Mouse (Mus musculus) heart, embryonic 11.5 days (tissue): ENCODE data around the gene Lyar. TPM values are rescaled to one million over a fixed set of nuclear protein-coding genes. Genes with fewer than 3 reads are reported as not detected.
A peak's percentile ranks its signal among the peaks of the same experiment; 100 is the strongest.

Experiments
- ATAC-seq: fragments of 200-750 bp; cut with Nextera tagmentation; replicated peaks from 2 replicates; pipeline ENCODE4 v1.8.0; 2017; ENCODE audit warnings: moderate library complexity; ENCODE audit not compliant: insufficient number of reproducible peaks, low FRiP score, low TSS enrichment
- H3K27ac ChIP-seq: fragments of 300-500 bp; sonication (generic); 2 replicates; pipeline ENCODE4 v1.5.1; 2014; ENCODE audit warnings: mild to moderate bottlenecking, low read depth, low read length
- H3K27me3 ChIP-seq: fragments of 300-500 bp; sonication (generic); 2 replicates; pipeline ENCODE4 v1.6.1; 2014; ENCODE audit warnings: mild to moderate bottlenecking, low read length, mixed read lengths; ENCODE audit not compliant: control insufficient read depth, insufficient read depth
- H3K36me3 ChIP-seq: fragments of 300-500 bp; sonication (generic); 2 replicates; pipeline ENCODE4 v1.6.1; 2014; ENCODE audit warnings: mild to moderate bottlenecking, low read length, moderate library complexity, mixed read lengths; ENCODE audit not compliant: control insufficient read depth, insufficient read depth
- H3K4me1 ChIP-seq: fragments of 300-500 bp; sonication (generic); 2 replicates; pipeline ENCODE4 v1.6.1; 2014; ENCODE audit warnings: low read length; ENCODE audit not compliant: control insufficient read depth, insufficient read depth
- H3K4me2 ChIP-seq: fragments of 300-500 bp; sonication (generic); 2 replicates; pipeline ENCODE4 v1.6.1; 2014; ENCODE audit warnings: mild to moderate bottlenecking, moderate library complexity
- H3K4me3 ChIP-seq: fragments of 300-500 bp; sonication (generic); 2 replicates; pipeline ENCODE4 v1.5.1; 2014; ENCODE audit warnings: low read depth, low read length
- H3K9ac ChIP-seq: fragments of 300-500 bp; sonication (generic); 2 replicates; pipeline ENCODE4 v1.6.1; 2014; ENCODE audit warnings: mild to moderate bottlenecking, low read depth, low read length, moderate library complexity
- H3K9me3 ChIP-seq: fragments of 300-500 bp; sonication (generic); replicated peaks from 2 replicates; pipeline ENCODE4 v1.6.1; 2016; ENCODE audit warnings: low read length; ENCODE audit not compliant: control insufficient read depth
- WGBS: fragments of 180-500 bp; shearing (Covaris S2); extraction: QIAGEN DNeasy Blood & Tissue Kit; methylation state at CpG from one replicate; pipeline ENCODE4 v1.1.7; 2014; ENCODE audit not compliant: insufficient replicate concordance; 5-methylcytosine and 5-hydroxymethylcytosine counted together
- polyA plus RNA-seq: library from polyadenylated mRNA; unstranded; fragments of >200 nt; fragmentation: Nextera tagmentation; extraction: Ambion mirVana; gene quantifications from 2 replicates; pipeline ENCODE4 v1.2.1, GENCODE M21; 2014

The Lyar gene
- polyA plus RNA-seq, 1 experiment from 2014 or later: 65.1 TPM

DNA sequence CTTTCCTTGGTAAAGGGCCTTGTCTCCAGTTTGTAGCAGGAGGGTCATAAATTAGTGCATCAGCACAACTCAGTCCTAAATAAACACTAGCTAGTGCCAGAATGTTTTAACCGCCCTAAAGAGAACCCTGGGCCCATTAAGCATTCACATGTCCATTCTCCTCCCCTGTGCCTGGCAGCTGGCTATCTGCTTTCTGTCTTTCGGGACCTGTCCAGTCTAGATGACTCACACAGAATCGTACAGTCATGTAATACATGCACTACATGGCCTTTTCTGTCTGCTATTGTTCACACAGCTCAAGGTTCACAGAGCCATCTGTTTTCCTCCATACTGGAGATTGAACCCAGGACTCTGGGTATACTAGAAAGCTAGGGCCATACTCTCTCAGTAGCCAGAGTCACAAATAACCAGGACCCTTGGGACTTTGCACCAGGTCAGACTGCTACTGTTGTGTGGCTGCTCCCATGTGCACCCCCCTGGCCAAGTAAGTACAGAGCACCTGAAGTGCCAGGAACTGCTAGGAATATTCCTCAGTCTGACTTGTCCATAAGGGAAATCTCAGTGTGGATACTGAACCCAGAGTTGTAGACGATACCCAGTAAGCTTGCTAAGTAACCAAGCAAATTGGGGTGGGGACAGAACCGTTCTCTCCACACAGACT lies 23.3 kb upstream of the Lyar start:
- ATAC-seq: no peak
- H3K9me3 ChIP-seq: no peaks in the 10 kb centered on the region
- no peak overlapping the region for H3K4me3 ChIP-seq
- H3K9ac ChIP-seq: no peak overlapping the region
- H3K27me3 ChIP-seq: no peaks in the 10 kb centered on the region
- H3K4me2 ChIP-seq: no peak overlapping the region
- no peaks in the 10 kb centered on the region for H3K4me1 ChIP-seq
- 63% methylated on average over 5 of the region's 5 CpGs for WGBS
- H3K36me3 ChIP-seq: 0 out of 2 replicates have a peak, but pooled peaks cover 2% of the 10 kb centered on the region
- H3K27ac ChIP-seq: no peak overlapping the region

DNA sequence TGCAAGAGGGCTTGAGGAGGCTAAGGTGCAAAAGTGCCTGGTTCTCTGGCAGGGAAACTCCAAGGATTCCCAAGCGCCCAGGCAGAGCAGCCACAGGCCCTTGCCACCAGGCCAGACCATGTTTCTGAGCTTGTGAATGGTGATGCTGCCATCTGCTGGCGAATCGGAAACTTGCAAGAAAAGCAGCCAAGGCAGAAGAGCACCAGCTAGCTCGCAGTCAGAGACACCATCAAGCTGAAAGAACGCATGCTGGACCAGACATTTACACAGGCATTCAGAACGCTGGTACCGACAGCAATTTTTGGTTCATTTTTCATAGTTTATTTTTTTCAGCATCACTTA lies 22.8 kb upstream of the Lyar start:
- H3K27me3 ChIP-seq: no peaks in the 10 kb centered on the region
- H3K4me3 ChIP-seq: no peak overlapping the region
- no peak overlapping the region for H3K4me2 ChIP-seq
- H3K9me3 ChIP-seq: no peaks in the 10 kb centered on the region
- H3K27ac ChIP-seq: no peak overlapping the region
- 17% methylated on average over 7 of the region's 7 CpGs for WGBS
- no peak overlapping the region for H3K9ac ChIP-seq
- H3K4me1 ChIP-seq: no peaks in the 10 kb centered on the region
- ATAC-seq: no peak
- 0 out of 2 replicates have a peak, but pooled peaks cover 4% of the 10 kb centered on the region for H3K36me3 ChIP-seq

GRCm38 (mm10) chr5:38199686-38200085 lies 20.6 kb upstream of the Lyar start:
- Histone ChIP-seq H3K36me3 (peaks cover 13% of the 10 kb centered on the region), H3K4me2 (no peak overlapping the region), H3K27me3 (no peaks in the 10 kb centered on the region), H3K27ac (no peak overlapping the region), H3K4me3 (no peak overlapping the region), H3K9me3 (no peaks in the 10 kb centered on the region), H3K4me1 (no peaks in the 10 kb centered on the region), H3K9ac (no peak overlapping the region)
- no peak for ATAC-seq
- WGBS: 96% methylated on average over 2 of the region's 2 CpGs

DNA sequence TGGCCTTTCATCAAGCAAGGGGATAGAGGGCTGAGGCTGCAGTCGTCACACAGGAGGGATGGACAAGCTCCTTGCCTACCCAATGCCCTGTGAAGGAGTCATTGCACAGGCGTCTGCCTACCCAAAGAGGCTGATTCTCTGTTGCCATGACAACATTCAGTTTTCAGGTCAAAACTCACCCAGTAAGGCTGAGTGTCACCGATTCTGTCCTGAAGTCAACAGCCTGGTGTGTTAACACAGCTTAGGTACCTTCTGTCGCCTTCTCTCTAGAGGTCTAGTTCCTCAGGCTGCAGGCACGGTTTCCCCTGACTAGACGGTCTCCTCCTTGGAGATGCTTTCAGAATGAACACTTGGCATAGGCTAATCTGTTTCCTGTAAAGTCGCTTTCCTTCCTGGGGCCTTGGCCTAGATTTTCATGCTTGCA lies 15.0 kb upstream of the Lyar start:
- Histone ChIP-seq H3K4me1 (no peaks in the 10 kb centered on the region), H3K9me3 (no peaks in the 10 kb centered on the region), H3K36me3 (peaks cover 11% of the 10 kb centered on the region), H3K9ac (no peak overlapping the region), H3K27me3 (no peaks in the 10 kb centered on the region), H3K4me3 (no peak overlapping the region), H3K27ac (no peak overlapping the region), H3K4me2 (no peak overlapping the region)
- 78% methylated on average over 7 of the region's 7 CpGs for WGBS
- no peak for ATAC-seq

- no peak overlapping the region for H3K9ac ChIP-seq
- no peaks in the 10 kb centered on the region for H3K27me3 ChIP-seq
- 42% methylated on average over 8 of the region's 8 CpGs for WGBS
- no peak overlapping the region for H3K27ac ChIP-seq
- no peak overlapping the region for H3K4me3 ChIP-seq
- H3K4me2 ChIP-seq: no peak overlapping the region
- no peaks in the 10 kb centered on the region for H3K4me1 ChIP-seq
- ATAC-seq: 0 out of 2 replicates have a peak, but pooled peaks have one; percentile 23
- peaks cover 13% of the 10 kb centered on the region for H3K36me3 ChIP-seq
- no peaks in the 10 kb centered on the region for H3K9me3 ChIP-seq
Observed at GRCm38 (mm10) chr5:38208985-38209384, 11.3 kb upstream of the Lyar start.

DNA sequence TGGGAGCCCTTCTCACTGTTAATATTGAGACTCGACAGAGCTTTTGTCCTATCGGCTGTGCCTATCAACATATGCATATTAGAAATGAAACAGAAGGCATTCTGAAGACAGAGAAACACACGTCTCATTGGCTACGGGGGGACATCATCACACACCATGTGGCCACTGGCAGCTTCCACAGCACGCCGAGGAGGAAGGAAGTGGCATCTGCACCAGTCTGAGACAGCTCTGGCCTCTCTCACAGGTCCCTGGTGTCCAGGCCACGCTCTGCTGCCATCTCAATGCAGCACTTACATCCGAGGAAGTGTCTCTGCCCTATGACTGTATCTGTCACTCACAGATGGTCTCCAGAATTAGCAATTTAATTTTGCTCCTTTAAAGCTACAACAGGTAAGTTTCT lies 8.6 kb upstream of the Lyar start:
- 85% methylated on average over 8 of the region's 8 CpGs for WGBS
- peaks cover 12% of the 10 kb centered on the region for H3K36me3 ChIP-seq

GRCm38 (mm10) chr5:38213009-38213408 lies 7.3 kb upstream of the Lyar start:
- no peak overlapping the region for H3K4me3 ChIP-seq
- H3K9me3 ChIP-seq: no peaks in the 10 kb centered on the region
- H3K4me1 ChIP-seq: no peaks in the 10 kb centered on the region
- ATAC-seq: no peak
- no peaks in the 10 kb centered on the region for H3K27me3 ChIP-seq
- peaks cover 15% of the 10 kb centered on the region for H3K36me3 ChIP-seq
- no peak overlapping the region for H3K9ac ChIP-seq
- 81% methylated on average over 6 of the region's 6 CpGs for WGBS
- no peak overlapping the region for H3K4me2 ChIP-seq
- no peak overlapping the region for H3K27ac ChIP-seq

More for the DNA sequence above, 8.6 kb upstream of the Lyar start:
- Histone ChIP-seq H3K27me3 (no peaks in the 10 kb centered on the region), H3K27ac (no peak overlapping the region), H3K4me2 (no peak overlapping the region), H3K9me3 (no peaks in the 10 kb centered on the region), H3K4me3 (no peak overlapping the region), H3K4me1 (no peaks in the 10 kb centered on the region), H3K9ac (no peak overlapping the region)
- no peak for ATAC-seq

GRCm38 (mm10) chr5:38219771-38220307 lies 431 bp upstream of the Lyar start:
- H3K4me3 ChIP-seq: peak overlapping the region; percentile 91
- H3K4me1 ChIP-seq: peaks cover 10% of the 10 kb centered on the region
- no peaks in the 10 kb centered on the region for H3K27me3 ChIP-seq
- H3K27ac ChIP-seq: peak overlapping the region; percentile 55; the same call in 1 of the 2 replicates
- no peaks in the 10 kb centered on the region for H3K9me3 ChIP-seq
- 0 out of 2 replicates have a peak, but pooled peaks cover 3% of the 10 kb centered on the region for H3K36me3 ChIP-seq
- H3K4me2 ChIP-seq: peak overlapping the region; percentile 95
- ATAC-seq: peak; percentile 36
- under 1% methylated on average over 35 of the region's 35 CpGs for WGBS
- peak overlapping the region; percentile 90 for H3K9ac ChIP-seq

GRCm38 (mm10) chr5:38235422-38235821 lies 15.2 kb downstream of the Lyar start:
- H3K9ac ChIP-seq: no peak overlapping the region
- H3K27ac ChIP-seq: no peak overlapping the region
- no peak overlapping the region for H3K4me2 ChIP-seq
- ATAC-seq: no peak
- H3K4me3 ChIP-seq: no peak overlapping the region
- 75% methylated on average over 4 of the region's 4 CpGs for WGBS
- H3K9me3 ChIP-seq: no peaks in the 10 kb centered on the region
- H3K4me1 ChIP-seq: no peaks in the 10 kb centered on the region
- H3K27me3 ChIP-seq: no peaks in the 10 kb centered on the region
- peaks cover 16% of the 10 kb centered on the region for H3K36me3 ChIP-seq
